ENCODE assay signal across 13 mouse cellular contexts in the genomic region with DNA sequence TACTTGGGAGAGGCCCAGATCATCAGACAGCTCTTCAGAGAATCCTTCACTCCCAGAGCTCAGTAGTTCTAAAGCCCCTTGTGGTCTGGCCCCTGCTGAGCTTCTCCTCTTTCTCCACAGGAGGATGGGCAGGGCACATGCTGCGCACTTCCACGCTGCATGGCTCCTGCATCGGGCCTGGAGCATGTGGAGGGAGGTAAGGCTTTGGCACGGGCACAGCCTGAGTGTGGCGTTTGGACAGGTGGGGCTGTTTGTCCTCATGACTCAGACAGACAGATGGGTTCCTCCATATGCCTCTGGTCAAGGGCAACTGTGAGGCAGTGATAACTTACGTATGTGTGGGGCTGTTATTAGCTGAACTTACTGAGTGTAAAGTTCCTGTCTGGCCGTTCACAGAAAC.
"Had no signal": no experiment of that assay in that cellular context is flagged by ENCODE, and none has a peak within 500 bp of the region (broad histone marks: within the 10 kb centered on the region; RNA-seq: fewer than 3 reads in every experiment).

No protein-coding gene starts in this region.

- DNase-seq: kidney, adult 2 months; kidney, postnatal 14 days; liver; lung, adult 2 months; lung, postnatal 36 days; thymus, postnatal 4 days had no signal

- H3K9me3 ChIP-seq: kidney, embryonic 15.5 days; megakaryocyte, embryonic 14.5 days; midbrain, embryonic 12.5 days had no signal

- H3K9ac ChIP-seq: kidney, embryonic 15.5 days; limb, embryonic 12.5 days; liver, embryonic 14.5 days; midbrain, embryonic 12.5 days had no signal

- H3K27ac ChIP-seq: kidney, embryonic 15.5 days; left cerebral cortex, adult 2 months; limb, embryonic 12.5 days; liver, embryonic 14.5 days; midbrain, embryonic 12.5 days had no signal

- H3K27me3 ChIP-seq: kidney, embryonic 15.5 days; limb, embryonic 12.5 days; midbrain, embryonic 12.5 days had no signal

- ATAC-seq: midbrain, embryonic 16.5 days had no signal

- H3K4me2 ChIP-seq: kidney, embryonic 15.5 days; limb, embryonic 12.5 days; midbrain, embryonic 12.5 days had no signal

- H3K4me1 ChIP-seq: midbrain, embryonic 12.5 days had no signal

- H3K4me3 ChIP-seq: kidney, embryonic 15.5 days; left cerebral cortex, adult 2 months; limb, embryonic 12.5 days; megakaryocyte, embryonic 14.5 days; midbrain, embryonic 12.5 days had no signal

- H3K36me3 ChIP-seq: kidney, embryonic 15.5 days; limb, embryonic 12.5 days; midbrain, embryonic 12.5 days had no signal
